Mouse (Mus musculus): ENCODE results near the gene Epn2. TPM values are rescaled to one million over a fixed set of nuclear protein-coding genes. Genes with fewer than 3 reads are reported as not detected.
A peak's percentile ranks its signal among the peaks of the same experiment; 100 is the strongest.

Epn2 gene
- total and polyA plus RNA-seq, 3 experiments: 8.6 to 12.5 TPM; not detected in 1

- Histone ChIP-seq H3K4me1 (ENCODE audit: control insufficient read depth in 1 of 2, insufficient read depth in 2 of 2, low read length in 2 of 2) (peaks cover 0 to 20% of the 10 kb centered on the region in 2 experiments; a peak in 2 of 4 replicates), H3K4me3 (ENCODE audit: control insufficient read depth in 1 of 2, insufficient read depth in 1 of 2, low read depth in 2 of 2, low read length in 2 of 2) (no peak overlapping the region), H3K27me3 (ENCODE audit: control insufficient read depth in 1 of 2, insufficient read depth in 2 of 2, low read length in 2 of 2) (peaks cover 0 to 3% of the 10 kb centered on the region in 2 experiments; a peak in 1 of 4 replicates), H3K27ac (ENCODE audit: control insufficient read depth, low read depth, low read length) (no peak overlapping the region), H3K36me3 (ENCODE audit: control insufficient read depth in 1 of 2, insufficient read depth in 2 of 2, low read length in 2 of 2) (peaks cover 0 to 8% of the 10 kb centered on the region in 2 experiments; a peak in 2 of 4 replicates), H3K9me3 (replicated peaks; ENCODE audit: insufficient read depth, low read length) (no peaks in the 10 kb centered on the region), H3K9ac (ENCODE audit: control insufficient read depth, low read depth, low read length, poor library complexity, severe bottlenecking) (no peak overlapping the region), H3K79me2 (ENCODE audit: control insufficient read depth, insufficient read depth, low read length, poor library complexity) (no peaks in the 10 kb centered on the region)
- no peak for DNase-seq (ENCODE audit: low read depth, low spot score)
- TF ChIP-seq MXI1 (IDR thresholded peaks at IDR 0.05; ENCODE audit: low read depth, low read length): no peak
- TF ChIP-seq CHD1 (IDR thresholded peaks at IDR 0.05; ENCODE audit: low read depth, low read length): no peak
- TF ChIP-seq MAZ (IDR thresholded peaks at IDR 0.05; ENCODE audit: low read depth, low read length): no peak
- TF ChIP-seq MYC (IDR thresholded peaks at IDR 0.05; ENCODE audit: low read depth, low read length): no peak
- no peak for TF ChIP-seq USF1 (IDR thresholded peaks at IDR 0.05; ENCODE audit: low read depth, low read length)
- TF ChIP-seq CTCF (IDR thresholded peaks at IDR 0.05 in 2 of 3, conservative IDR thresholded peaks at IDR 0.05 in 1 of 3; ENCODE audit: control insufficient read depth in 1 of 3, insufficient read depth in 1 of 3, low read depth in 2 of 3, low read length in 3 of 3, poor library complexity in 1 of 3, severe bottlenecking in 1 of 3): no peak
Observed at GRCm38 (mm10) chr11:61597471-61597870, 18.0 kb upstream of the Epn2 start.

GRCm38 (mm10) chr11:61593069-61593468 is 13.6 kb upstream of the Epn2 start:
- Histone ChIP-seq H3K4me3 (ENCODE audit: control insufficient read depth in 1 of 2, insufficient read depth in 1 of 2, low read depth in 2 of 2, low read length in 2 of 2) (no peak overlapping the region), H3K79me2 (ENCODE audit: control insufficient read depth, insufficient read depth, low read length, poor library complexity) (no peaks in the 10 kb centered on the region), H3K9ac (ENCODE audit: control insufficient read depth, low read depth, low read length, poor library complexity, severe bottlenecking) (no peak overlapping the region), H3K27ac (ENCODE audit: control insufficient read depth, low read depth, low read length) (no peak overlapping the region), H3K9me3 (replicated peaks; ENCODE audit: insufficient read depth, low read length) (no peaks in the 10 kb centered on the region), H3K4me1 (ENCODE audit: control insufficient read depth in 1 of 2, insufficient read depth in 2 of 2, low read length in 2 of 2) (peaks cover 0 to 11% of the 10 kb centered on the region in 2 experiments; a peak in 1 of 4 replicates), H3K27me3 (ENCODE audit: control insufficient read depth in 1 of 2, insufficient read depth in 2 of 2, low read length in 2 of 2) (peaks cover 0 to 3% of the 10 kb centered on the region in 2 experiments; a peak in 2 of 4 replicates), H3K36me3 (ENCODE audit: control insufficient read depth in 1 of 2, insufficient read depth in 2 of 2, low read length in 2 of 2) (peaks cover 0 to 2% of the 10 kb centered on the region in 2 experiments; a peak in 2 of 4 replicates)
- TF ChIP-seq RCOR1 (IDR thresholded peaks at IDR 0.05; ENCODE audit: low read depth, low read length) (peak; percentile 53; the same call in 1 of the 2 replicates), ELF1 (IDR thresholded peaks at IDR 0.05; ENCODE audit: low read depth, low read length) (no peak), TAL1 (IDR thresholded peaks at IDR 0.05; ENCODE audit: low read length) (peak; percentile 35; the same call in 1 of the 2 replicates), SIN3A (IDR thresholded peaks at IDR 0.05; ENCODE audit: low read length) (no peak), GATA1 (IDR thresholded peaks at IDR 0.05; ENCODE audit: low read depth, low read length) (peak; percentile 78), TCF12 (IDR thresholded peaks at IDR 0.05; ENCODE audit: low read depth, low read length) (peak; percentile 41; the same call in 1 of the 2 replicates), USF1 (IDR thresholded peaks at IDR 0.05; ENCODE audit: low read depth, low read length) (no peak), EP300 (IDR thresholded peaks at IDR 0.05; ENCODE audit: low read depth in 1 of 2, low read length in 2 of 2) (peak; percentile 52 to 68; a peak in 2 of 4 replicates), KAT2A (conservative IDR thresholded peaks at IDR 0.05; ENCODE audit: low read depth, low read length) (no peak)
- peak; percentile 61 for DNase-seq (ENCODE audit: low read depth, low spot score)

- H3K9ac ChIP-seq (ENCODE audit: control insufficient read depth, low read depth, low read length, poor library complexity, severe bottlenecking): no peak overlapping the region
- no peak for TF ChIP-seq MEF2A (IDR thresholded peaks at IDR 0.05; ENCODE audit: extremely low read depth, insufficient replicate concordance, low read depth, low read length, poor library complexity, severe bottlenecking)
- TF ChIP-seq NRF1 (IDR thresholded peaks at IDR 0.05; ENCODE audit: insufficient read depth, low read depth, low read length, poor library complexity, severe bottlenecking): no peak
- TF ChIP-seq MAZ (IDR thresholded peaks at IDR 0.05; ENCODE audit: low read depth, low read length): no peak
- no peak for TF ChIP-seq EP300 (IDR thresholded peaks at IDR 0.05; ENCODE audit: low read depth in 1 of 2, low read length in 2 of 2)
- TF ChIP-seq GATA1 (IDR thresholded peaks at IDR 0.05; ENCODE audit: low read depth, low read length): no peak
- no peak for TF ChIP-seq POLR2A (IDR thresholded peaks at IDR 0.05; ENCODE audit: control insufficient read depth in 1 of 2, insufficient read depth in 1 of 2, low read depth in 1 of 2, low read length in 2 of 2, poor library complexity in 1 of 2)
- no peak for TF ChIP-seq TBP (IDR thresholded peaks at IDR 0.05; ENCODE audit: low read depth, low read length)
- no peak for TF ChIP-seq NELFE (IDR thresholded peaks at IDR 0.05; ENCODE audit: low read depth, low read length)
- no peak for TF ChIP-seq UBTF (IDR thresholded peaks at IDR 0.05; ENCODE audit: borderline replicate concordance, insufficient read depth, low read depth, low read length)
- TF ChIP-seq CHD1 (IDR thresholded peaks at IDR 0.05; ENCODE audit: low read depth, low read length): no peak
- no peak for TF ChIP-seq MXI1 (IDR thresholded peaks at IDR 0.05; ENCODE audit: low read depth, low read length)
- no peak for TF ChIP-seq RCOR1 (IDR thresholded peaks at IDR 0.05; ENCODE audit: low read depth, low read length)
- no peak for TF ChIP-seq BHLHE40 (IDR thresholded peaks at IDR 0.05; ENCODE audit: borderline replicate concordance, low read depth, low read length)
- no peak for TF ChIP-seq MAFK (IDR thresholded peaks at IDR 0.05; ENCODE audit: borderline replicate concordance, low read depth, low read length)
- no peak for TF ChIP-seq JUND (IDR thresholded peaks at IDR 0.05; ENCODE audit: low read depth, low read length)
- TF ChIP-seq SMC3 (IDR thresholded peaks at IDR 0.05; ENCODE audit: low read depth, low read length): no peak
- H3K27me3 ChIP-seq (ENCODE audit: control insufficient read depth in 1 of 2, insufficient read depth in 2 of 2, low read length in 2 of 2): peaks cover 0 to 3% of the 10 kb centered on the region in 2 experiments; a peak in 2 of 4 replicates
- no peaks in the 10 kb centered on the region for H3K9me3 ChIP-seq (replicated peaks; ENCODE audit: insufficient read depth, low read length)
- peaks cover 0 to 2% of the 10 kb centered on the region in 2 experiments; a peak in 2 of 4 replicates for H3K36me3 ChIP-seq (ENCODE audit: control insufficient read depth in 1 of 2, insufficient read depth in 2 of 2, low read length in 2 of 2)
- no peak for DNase-seq (ENCODE audit: low read depth, low spot score)
- H3K27ac ChIP-seq (ENCODE audit: control insufficient read depth, low read depth, low read length): no peak overlapping the region
- H3K79me2 ChIP-seq (ENCODE audit: control insufficient read depth, insufficient read depth, low read length, poor library complexity): no peaks in the 10 kb centered on the region
- peaks cover 0 to 9% of the 10 kb centered on the region in 2 experiments; a peak in 1 of 4 replicates for H3K4me1 ChIP-seq (ENCODE audit: control insufficient read depth in 1 of 2, insufficient read depth in 2 of 2, low read length in 2 of 2)
- no peak overlapping the region for H3K4me3 ChIP-seq (ENCODE audit: control insufficient read depth in 1 of 2, insufficient read depth in 1 of 2, low read depth in 2 of 2, low read length in 2 of 2)
Observed at GRCm38 (mm10) chr11:61592061-61592460, 12.6 kb upstream of the Epn2 start.
